Mouse (Mus musculus): Measurements from ENCODE around the gene Usp46.

DNA sequence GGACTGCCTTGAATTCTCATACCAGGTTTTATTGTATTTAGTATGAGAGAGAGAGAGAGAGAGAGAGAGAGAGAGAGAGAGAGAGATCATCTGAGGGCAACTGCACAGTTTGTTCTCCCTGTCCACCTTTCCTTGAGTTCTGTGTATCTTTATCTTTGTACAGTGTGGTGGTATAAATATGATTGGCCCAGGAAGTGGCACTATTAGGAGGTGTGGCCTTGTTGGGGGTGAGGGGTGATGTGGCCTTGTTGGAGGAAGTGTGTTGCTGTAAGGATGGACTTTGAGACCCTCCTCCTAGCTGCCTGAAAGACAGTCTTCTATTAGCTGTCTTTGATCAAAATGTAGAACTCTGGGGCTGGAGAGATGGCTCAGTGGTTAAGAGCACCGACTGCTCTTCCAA, 10.2 kb upstream of the Usp46 start:
- TF ChIP-seq CTCF (IDR thresholded peaks at IDR 0.05; ENCODE audit: borderline replicate concordance, control insufficient read depth, extremely low read depth, insufficient read depth, low read length, poor library complexity), result no peak
- TF ChIP-seq POLR2A (IDR thresholded peaks at IDR 0.05; ENCODE audit: control insufficient read depth, extremely low read depth, insufficient read depth, low read length, poor library complexity), result no peak

All from thymus, adult 2 months (tissue).